Mouse (Mus musculus) forebrain, embryonic 12.5 days (tissue): ENCODE data around the gene Pcolce. TPM values are rescaled to one million over a fixed set of nuclear protein-coding genes. Genes with fewer than 3 reads are reported as not detected.
A peak's percentile ranks its signal among the peaks of the same experiment; 100 is the strongest.

Source experiments
- ATAC-seq: fragments of 200-750 bp; cut with Nextera tagmentation; 2 replicates; pipeline ENCODE4 v1.8.0; 2017; ENCODE audit warnings: moderate TSS enrichment; ENCODE audit not compliant: low FRiP score
- H3K27ac ChIP-seq: fragments of 300-500 bp; sonication (generic); 2 replicates; pipeline ENCODE4 v1.5.1; 2016; ENCODE audit warnings: mild to moderate bottlenecking
- H3K27me3 ChIP-seq: fragments of 300-500 bp; sonication (generic); 2 replicates; pipeline ENCODE4 v1.6.1; 2016; ENCODE audit warnings: mild to moderate bottlenecking
- H3K36me3 ChIP-seq: fragments of 300-500 bp; sonication (generic); replicated peaks from 2 replicates; pipeline ENCODE4 v1.6.1; 2016; ENCODE audit warnings: mild to moderate bottlenecking
- H3K4me1 ChIP-seq: fragments of 300-500 bp; sonication (generic); 2 replicates; pipeline ENCODE4 v1.6.1; 2016
- H3K4me2 ChIP-seq: fragments of 300-500 bp; sonication (generic); 2 replicates; pipeline ENCODE4 v1.6.1; 2016; ENCODE audit warnings: mild to moderate bottlenecking, moderate library complexity
- H3K4me3 ChIP-seq: fragments of 300-500 bp; sonication (generic); replicated peaks from 2 replicates; pipeline ENCODE4 v1.5.1; 2016; ENCODE audit warnings: mild to moderate bottlenecking
- H3K9ac ChIP-seq: fragments of 300-500 bp; sonication (generic); 2 replicates; pipeline ENCODE4 v1.6.1; 2016; ENCODE audit warnings: mild to moderate bottlenecking
- H3K9me3 ChIP-seq: fragments of 300-500 bp; sonication (generic); 2 replicates; pipeline ENCODE4 v1.6.1; 2016
- WGBS: fragments of 180-500 bp; shearing (Covaris S2); methylation state at CpG from one replicate; pipeline ENCODE4 v1.1.7; 2016; 5-methylcytosine and 5-hydroxymethylcytosine counted together
- polyA plus RNA-seq: library from polyadenylated mRNA; unstranded; fragments of >200 nt; fragmentation: Nextera tagmentation; extraction: Ambion mirVana; gene quantifications from 2 replicates; pipeline ENCODE4 v1.2.1, GENCODE M21; 2016

Gene Pcolce
- polyA plus RNA-seq, 1 experiment from 2014 or later = 39.7 TPM

DNA sequence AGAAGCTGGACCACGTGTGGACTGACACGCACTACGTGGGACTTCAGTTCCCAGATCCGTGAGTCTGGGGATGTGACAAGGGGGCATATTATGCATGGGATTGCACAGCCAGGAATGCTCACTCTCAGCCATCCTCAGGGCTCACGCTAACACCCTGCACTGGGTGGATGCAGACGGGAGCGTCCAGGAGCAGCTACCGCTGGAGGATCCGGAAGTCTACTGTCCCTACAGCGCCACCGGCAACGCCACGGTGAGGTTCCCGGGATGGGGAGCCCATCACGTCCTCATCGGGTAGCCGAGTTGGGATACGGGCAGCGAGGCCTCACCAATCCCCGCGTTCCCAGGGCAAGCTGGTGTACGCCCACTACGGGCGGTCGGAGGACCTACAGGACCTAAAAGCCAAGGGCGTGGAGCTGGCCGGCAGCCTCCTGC is 39.1 kb downstream of the Pcolce start:
- ATAC-seq = no peak
- 8% methylated on average over 27 of the region's 27 CpGs for WGBS
- H3K27ac ChIP-seq = no peak overlapping the region
- peak overlapping the region; percentile 49 for H3K4me2 ChIP-seq
- 0 out of 2 replicates have a peak overlapping the region, but pooled peaks have one; percentile 30 for H3K9ac ChIP-seq
- H3K4me3 ChIP-seq = peak overlapping the region; percentile 16
- peaks cover 17% of the 10 kb centered on the region for H3K27me3 ChIP-seq
- peaks cover 4% of the 10 kb centered on the region; the same call in 1 of the 2 replicates for H3K4me1 ChIP-seq
- H3K36me3 ChIP-seq = no peaks in the 10 kb centered on the region
- no peaks in the 10 kb centered on the region for H3K9me3 ChIP-seq

DNA sequence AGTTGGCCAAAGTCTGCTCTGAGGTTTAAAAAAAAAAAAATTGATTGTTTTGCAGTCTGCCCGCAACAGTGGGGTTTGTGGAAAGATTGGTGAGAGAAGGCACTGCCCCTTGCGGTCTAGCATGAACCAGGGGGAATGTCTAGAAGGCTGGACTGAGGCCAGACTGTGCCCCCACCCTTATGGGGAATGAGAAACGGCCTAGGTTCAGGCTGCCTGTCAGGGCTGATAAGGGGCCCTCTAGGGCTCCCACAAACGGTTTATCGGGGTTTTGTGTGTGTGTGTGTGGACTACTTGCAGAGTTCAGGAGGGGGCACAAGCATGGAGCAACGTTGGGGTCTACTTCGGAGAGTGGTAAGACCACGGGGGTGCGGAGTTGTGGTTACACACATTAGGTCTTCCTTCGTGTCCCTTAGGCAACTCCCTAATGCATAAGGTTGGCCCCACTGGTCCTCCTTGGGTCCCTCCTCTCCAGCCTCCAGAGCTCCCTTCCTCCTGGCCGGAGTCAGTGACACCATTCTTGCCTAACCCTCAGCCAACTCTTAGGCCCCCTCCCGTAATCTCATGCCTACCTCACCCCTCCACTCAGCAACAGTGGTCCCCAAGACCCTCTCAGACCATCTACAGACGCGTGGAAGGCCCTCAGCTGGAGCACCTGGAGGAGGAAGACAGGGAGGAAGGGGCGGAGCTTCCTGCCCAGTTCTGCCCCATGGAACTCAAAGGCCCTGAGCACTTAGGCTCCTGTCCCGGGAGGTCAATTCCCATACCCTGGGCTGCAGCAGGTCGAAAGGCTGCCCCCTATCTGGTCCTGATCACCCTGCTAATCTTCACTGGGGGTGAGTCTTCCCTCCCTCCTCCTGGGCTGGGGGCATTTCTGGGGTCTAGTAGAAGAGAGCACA is 42.6 kb downstream of the Pcolce start:
- Histone ChIP-seq H3K36me3 (no peaks in the 10 kb centered on the region; the same call in 1 of the 2 replicates), H3K4me1 (peaks cover 4% of the 10 kb centered on the region; the same call in 1 of the 2 replicates), H3K27me3 (peaks cover 22% of the 10 kb centered on the region), H3K4me2 (no peak overlapping the region), H3K9me3 (no peaks in the 10 kb centered on the region), H3K4me3 (no peak overlapping the region), H3K9ac (no peak overlapping the region), H3K27ac (no peak overlapping the region)
- 76% methylated on average over 17 of the region's 17 CpGs for WGBS
- ATAC-seq = no peak

DNA sequence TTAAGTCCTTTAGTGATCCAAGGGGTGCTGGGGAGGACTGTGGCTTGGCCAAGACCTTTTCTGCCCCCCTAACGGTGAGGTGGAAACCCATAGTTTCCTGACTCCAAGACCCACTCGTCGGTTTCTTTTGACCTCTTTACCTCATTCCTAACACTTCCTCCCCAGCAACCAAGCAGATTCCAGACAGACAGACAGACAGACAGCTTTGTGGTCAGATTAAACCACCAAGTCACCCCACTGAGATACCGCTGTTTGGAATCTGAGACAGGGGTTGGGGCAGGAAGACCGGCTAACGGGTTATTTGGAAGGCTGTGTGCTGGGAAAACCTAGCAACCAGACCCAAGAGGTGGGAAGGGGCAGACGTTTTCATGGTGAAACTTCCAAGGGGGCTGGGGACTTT is 43.4 kb downstream of the Pcolce start:
- WGBS = 66% methylated on average over 7 of the region's 7 CpGs
- Histone ChIP-seq H3K4me2 (no peak overlapping the region), H3K4me1 (peaks cover 4% of the 10 kb centered on the region; the same call in 1 of the 2 replicates), H3K9ac (no peak overlapping the region), H3K27me3 (peaks cover 21% of the 10 kb centered on the region), H3K9me3 (no peaks in the 10 kb centered on the region), H3K27ac (no peak overlapping the region), H3K36me3 (no peaks in the 10 kb centered on the region; the same call in 1 of the 2 replicates), H3K4me3 (no peak overlapping the region)
- no peak for ATAC-seq

DNA sequence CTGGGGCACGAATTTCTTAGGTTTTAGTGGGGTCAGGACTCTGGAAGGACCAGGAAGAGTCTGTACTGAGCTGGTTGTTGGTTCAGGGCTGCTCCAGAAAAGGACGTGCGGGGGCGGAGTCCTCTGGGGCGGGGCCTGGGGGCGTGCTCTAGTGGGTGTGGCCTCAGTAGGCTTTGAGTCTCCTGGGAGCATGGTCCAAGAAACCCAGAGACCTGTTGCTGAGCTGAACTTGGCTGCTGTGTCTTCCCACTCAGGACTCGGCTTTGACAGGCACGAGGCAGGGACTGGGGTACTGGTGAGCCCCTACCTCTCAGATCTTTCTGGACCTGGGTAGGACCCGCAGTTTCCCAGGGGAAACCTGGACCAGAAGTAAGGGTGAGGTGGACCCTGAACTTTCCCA is 43.9 kb downstream of the Pcolce start, which contains the start of gene Tfr2:
TSS of gene Tfr2 (plus strand) at position 176 of the 400 bp plus-strand sequence.
- 41% methylated on average over 9 of the region's 9 CpGs for WGBS
- no peaks in the 10 kb centered on the region for H3K9me3 ChIP-seq
- ATAC-seq = no peak
- no peak within 1 kb of the TSS for H3K4me3 ChIP-seq
- H3K27ac ChIP-seq = no peak within 1 kb of the TSS
- H3K27me3 ChIP-seq = peaks cover 16% of the 10 kb centered on the region
- no peak within 1 kb of the TSS for H3K9ac ChIP-seq
- H3K36me3 ChIP-seq = no peaks in the 10 kb centered on the region; the same call in 1 of the 2 replicates
- no peak within 1 kb of the TSS for H3K4me2 ChIP-seq
- peaks cover 3% of the 10 kb centered on the region; the same call in 1 of the 2 replicates for H3K4me1 ChIP-seq

DNA sequence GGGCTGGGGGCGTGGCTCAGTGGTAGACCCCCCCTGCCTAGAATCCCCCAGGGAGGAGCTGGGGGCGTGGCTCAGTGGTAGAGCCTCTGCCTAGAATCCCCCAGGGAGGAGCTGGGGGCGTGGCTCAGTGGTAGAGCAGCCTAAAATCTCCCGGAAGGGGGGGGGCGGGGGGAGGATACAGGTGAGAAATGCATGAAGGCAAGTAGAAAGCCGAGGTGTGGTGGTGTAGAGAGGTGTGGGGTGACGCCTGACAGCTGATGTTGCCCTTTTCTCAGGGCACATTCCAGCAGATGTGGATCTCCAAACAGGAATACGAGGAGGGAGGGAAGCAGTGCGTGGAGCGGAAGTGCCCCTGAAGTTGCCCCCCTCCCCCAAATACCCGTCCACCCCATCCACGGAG is 44.6 kb downstream of the Pcolce start:
- WGBS = 83% methylated on average over 12 of the region's 12 CpGs

DNA sequence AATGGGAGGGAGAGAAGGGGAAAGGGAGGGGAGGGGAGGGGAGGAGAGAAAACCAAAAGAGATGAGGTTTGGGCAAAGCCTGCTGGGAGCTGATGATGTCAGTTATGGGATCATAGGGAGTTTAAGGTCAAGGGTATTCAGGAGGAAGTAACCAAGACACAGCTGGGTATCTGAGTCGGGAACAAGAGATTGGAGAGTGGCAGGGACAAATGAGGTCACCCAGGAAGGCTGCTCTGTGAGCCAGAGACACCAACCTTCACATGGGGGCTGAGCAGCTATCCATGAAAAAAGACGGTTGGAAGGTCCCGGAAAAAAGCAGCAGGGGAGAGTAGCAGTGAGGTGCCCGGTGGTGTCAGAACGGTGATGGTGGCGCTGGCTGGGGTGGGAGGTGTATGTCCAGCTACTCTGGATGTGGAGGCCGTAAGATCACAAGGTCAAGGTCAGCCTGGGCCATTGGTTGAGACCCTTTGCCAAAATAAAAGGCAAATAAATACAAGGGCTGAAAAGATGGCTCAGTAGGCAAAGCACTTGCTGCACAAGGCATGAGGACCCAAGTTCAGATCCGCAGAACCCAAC is 45.3 kb downstream of the Pcolce start:
- Histone ChIP-seq H3K36me3 (no peaks in the 10 kb centered on the region; the same call in 1 of the 2 replicates), H3K9ac (no peak overlapping the region), H3K27ac (no peak overlapping the region), H3K4me2 (no peak overlapping the region), H3K27me3 (peaks cover 10% of the 10 kb centered on the region; the same call in 1 of the 2 replicates), H3K9me3 (no peaks in the 10 kb centered on the region), H3K4me3 (no peak overlapping the region), H3K4me1 (no peaks in the 10 kb centered on the region; the same call in 1 of the 2 replicates)
- ATAC-seq = no peak
- 88% methylated on average over 8 of the region's 8 CpGs for WGBS

More for the DNA sequence above, 44.6 kb downstream of the Pcolce start:
- H3K4me2 ChIP-seq = no peak overlapping the region
- H3K4me3 ChIP-seq = no peak overlapping the region
- H3K9ac ChIP-seq = no peak overlapping the region
- no peaks in the 10 kb centered on the region; the same call in 1 of the 2 replicates for H3K36me3 ChIP-seq
- ATAC-seq = no peak
- H3K27ac ChIP-seq = no peak overlapping the region
- H3K27me3 ChIP-seq = peaks cover 13% of the 10 kb centered on the region; the same call in 1 of the 2 replicates
- H3K4me1 ChIP-seq = no peaks in the 10 kb centered on the region; the same call in 1 of the 2 replicates
- no peaks in the 10 kb centered on the region for H3K9me3 ChIP-seq

DNA sequence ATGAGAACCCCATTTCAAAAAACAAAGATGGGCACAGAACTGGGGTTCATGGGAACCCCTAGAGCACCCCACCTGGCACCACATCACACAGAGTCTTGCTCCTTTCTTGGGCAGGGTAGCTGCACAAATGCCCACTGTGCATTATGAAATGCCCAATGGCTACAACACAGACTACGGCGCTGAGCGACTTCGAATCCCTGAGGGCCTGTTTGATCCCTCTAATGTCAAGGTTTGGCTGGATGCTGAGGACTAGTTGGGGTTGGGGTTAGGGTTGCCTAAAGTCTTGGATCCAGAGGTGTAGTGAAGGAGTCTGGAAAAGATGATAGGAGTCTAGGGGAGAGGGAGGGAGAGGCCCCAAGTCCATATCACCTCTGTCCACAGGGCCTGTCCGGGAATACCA is 47.2 kb downstream of the Pcolce start:
- Histone ChIP-seq H3K27me3 (peaks cover 8% of the 10 kb centered on the region; the same call in 1 of the 2 replicates), H3K4me1 (no peaks in the 10 kb centered on the region; the same call in 1 of the 2 replicates), H3K9me3 (no peaks in the 10 kb centered on the region), H3K27ac (no peak overlapping the region), H3K9ac (no peak overlapping the region), H3K36me3 (no peaks in the 10 kb centered on the region; the same call in 1 of the 2 replicates), H3K4me3 (no peak overlapping the region), H3K4me2 (no peak overlapping the region)
- no peak for ATAC-seq
- 95% methylated on average over 5 of the region's 5 CpGs for WGBS

DNA sequence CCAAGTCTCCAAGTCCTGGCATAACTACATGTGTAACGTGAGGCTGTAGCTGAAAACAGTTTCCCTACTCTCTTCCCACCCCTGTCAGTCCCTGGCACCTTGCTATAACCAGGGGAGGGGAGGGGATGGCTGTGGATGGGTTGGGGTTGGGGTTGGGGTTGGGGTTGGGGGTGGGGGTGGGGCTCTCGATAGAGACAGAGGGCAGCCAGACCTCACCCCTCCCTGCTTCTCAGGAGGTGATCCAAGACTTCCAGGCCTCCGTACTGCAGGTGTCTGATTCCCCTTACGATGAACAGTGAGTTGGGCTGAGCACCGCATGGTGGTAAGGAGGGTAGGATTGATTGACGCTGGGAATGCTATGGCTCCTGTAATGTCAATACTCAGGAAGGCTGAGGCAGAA is 47.8 kb downstream of the Pcolce start:
- Histone ChIP-seq H3K4me1 (no peaks in the 10 kb centered on the region; the same call in 1 of the 2 replicates), H3K9ac (no peak overlapping the region), H3K4me2 (no peak overlapping the region), H3K4me3 (no peak overlapping the region), H3K27ac (no peak overlapping the region), H3K9me3 (no peaks in the 10 kb centered on the region), H3K36me3 (no peaks in the 10 kb centered on the region; the same call in 1 of the 2 replicates), H3K27me3 (peaks cover 8% of the 10 kb centered on the region; the same call in 1 of the 2 replicates)
- 73% methylated on average over 6 of the region's 6 CpGs for WGBS
- ATAC-seq = no peak

DNA sequence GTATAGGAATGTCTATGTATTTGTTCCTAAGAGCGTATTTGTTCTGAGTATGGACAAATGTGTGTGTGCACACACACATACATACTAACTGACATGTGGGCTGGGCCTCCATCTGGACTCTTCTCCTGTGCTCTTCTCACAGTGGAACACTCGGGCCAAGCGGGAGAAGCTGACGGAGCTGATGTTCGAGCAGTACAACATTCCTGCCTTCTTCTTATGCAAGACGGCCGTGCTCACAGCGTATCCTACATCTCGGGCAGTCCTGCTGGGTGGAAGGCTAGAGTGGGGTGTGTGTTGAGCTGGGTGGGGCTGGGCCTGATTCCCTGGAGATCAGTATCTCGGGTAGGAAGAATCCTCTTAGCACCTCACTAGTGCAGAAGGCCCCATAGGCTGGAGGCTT is 50.6 kb downstream of the Pcolce start:
- Histone ChIP-seq H3K4me2 (no peak overlapping the region), H3K9me3 (no peaks in the 10 kb centered on the region), H3K27ac (no peak overlapping the region), H3K4me1 (no peaks in the 10 kb centered on the region), H3K27me3 (0 out of 2 replicates have a peak, but pooled peaks cover 4% of the 10 kb centered on the region), H3K9ac (no peak overlapping the region), H3K36me3 (no peaks in the 10 kb centered on the region; the same call in 1 of the 2 replicates), H3K4me3 (no peak overlapping the region)
- no peak for ATAC-seq
- 83% methylated on average over 10 of the region's 10 CpGs for WGBS

DNA sequence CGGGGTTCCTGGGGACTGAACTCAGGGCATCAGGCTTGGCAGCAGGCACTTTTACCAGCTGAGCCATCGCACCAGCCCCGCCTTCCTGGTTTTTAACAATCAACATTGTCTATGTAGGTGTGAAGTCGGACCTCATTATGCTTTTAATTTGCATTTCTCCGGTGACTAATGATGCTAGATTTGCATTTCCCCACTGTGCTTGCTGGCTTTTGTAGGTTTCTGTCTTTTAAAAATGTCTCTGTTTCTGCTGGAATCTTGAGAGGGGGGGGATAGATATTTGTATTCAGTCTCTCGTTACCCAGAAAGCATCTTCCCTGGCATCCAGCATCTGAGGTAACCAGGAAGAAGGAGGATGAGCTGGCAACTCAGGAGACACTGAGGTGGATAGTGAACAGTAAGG is 52.0 kb downstream of the Pcolce start:
- Histone ChIP-seq H3K27ac (0 out of 2 replicates have a peak overlapping the region, but pooled peaks have one; percentile 2), H3K9me3 (no peaks in the 10 kb centered on the region), H3K4me3 (no peak overlapping the region), H3K4me2 (no peak overlapping the region), H3K9ac (no peak overlapping the region), H3K4me1 (no peaks in the 10 kb centered on the region), H3K27me3 (0 out of 2 replicates have a peak, but pooled peaks cover under 1% of the 10 kb centered on the region), H3K36me3 (no peaks in the 10 kb centered on the region)
- ATAC-seq = no peak
- WGBS = 61% methylated on average over 6 of the region's 6 CpGs
